Mouse (Mus musculus) ovary, postnatal 10 days (tissue): ENCODE data around the gene Tbc1d20.
A peak's percentile ranks its signal among the peaks of the same experiment; 100 is the strongest.
"Not testable (repeated sequence)": the region's sequence is repeated elsewhere in the genome, so short reads cannot be mapped to it uniquely, and the experiment has no call there.

Experiments used
- DNase-seq: peaks from one replicate; pipeline ENCODE4 v3.0.0; 2022; ENCODE audit warnings: low spot score

Tbc1d20 gene

DNA sequence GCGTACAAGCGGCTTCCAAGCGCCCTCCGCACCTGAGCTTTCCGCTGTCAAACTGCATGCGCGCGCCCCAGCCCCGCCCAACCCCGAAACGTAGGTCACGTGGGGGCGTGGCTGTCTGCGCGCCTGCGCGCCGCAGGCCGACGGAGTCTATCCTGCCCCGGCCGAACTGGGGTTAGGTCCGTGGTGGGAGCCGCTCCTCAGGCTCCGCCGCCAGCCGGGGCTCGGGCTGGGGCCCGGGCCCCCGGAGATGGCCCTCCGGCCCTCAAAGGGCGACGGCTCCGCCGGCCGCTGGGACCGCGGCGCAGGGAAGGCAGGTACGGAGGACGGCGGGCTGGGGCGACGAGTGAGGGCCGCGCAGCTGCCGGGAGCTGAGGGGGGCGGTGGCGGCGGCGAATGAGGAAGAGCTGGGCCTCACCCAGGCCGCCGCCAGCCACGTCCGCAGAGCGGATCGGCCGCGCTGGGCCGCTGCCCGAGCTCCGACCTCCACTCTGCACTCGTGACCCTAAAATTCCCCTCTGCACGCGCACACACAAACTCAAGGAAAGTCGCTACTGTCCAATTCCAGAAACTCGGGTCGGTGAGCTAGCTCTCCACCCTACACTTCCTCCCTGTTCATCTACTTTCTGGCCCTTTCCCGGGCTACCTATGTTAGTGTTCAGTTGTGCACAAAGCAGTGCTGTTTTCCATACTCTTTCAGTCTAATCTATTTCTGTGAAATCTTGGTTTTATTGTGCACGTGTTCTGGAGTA lies at the start of gene Tbc1d20:
Tbc1d20 (plus strand) TSS at position 102 of the 749 bp plus-strand sequence.
- peak; percentile 86 for DNase-seq

- DNase-seq: no peak
These were observed 46.4 kb upstream of the Tbc1d20 start for GRCm38 (mm10) chr2:152247213-152247612.

DNA sequence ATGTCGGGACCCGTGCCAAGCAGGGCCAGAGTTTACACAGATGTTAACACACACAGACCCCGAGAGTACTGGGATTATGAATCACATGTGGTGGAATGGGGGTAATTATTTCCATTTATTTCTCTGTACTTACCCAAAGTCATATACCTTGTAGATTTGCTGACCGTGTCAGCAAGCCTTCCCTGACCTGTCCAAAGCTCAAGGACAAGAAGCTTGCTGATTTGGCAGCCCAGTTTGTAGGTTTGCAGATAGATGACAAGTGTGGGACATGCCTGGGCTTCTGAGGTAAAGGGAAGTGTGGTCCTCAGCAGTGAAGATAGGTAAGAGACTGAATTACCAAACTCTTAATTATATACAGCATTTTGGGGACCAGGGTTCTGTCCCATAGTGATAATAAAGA lies 43.1 kb upstream of the Tbc1d20 start:
- no peak for DNase-seq

GRCm38 (mm10) chr2:152259739-152260138 lies 33.9 kb upstream of the Tbc1d20 start:
- DNase-seq: no peak

GRCm38 (mm10) chr2:152273639-152274038 lies 20.0 kb upstream of the Tbc1d20 start:
- no peak for DNase-seq

DNA sequence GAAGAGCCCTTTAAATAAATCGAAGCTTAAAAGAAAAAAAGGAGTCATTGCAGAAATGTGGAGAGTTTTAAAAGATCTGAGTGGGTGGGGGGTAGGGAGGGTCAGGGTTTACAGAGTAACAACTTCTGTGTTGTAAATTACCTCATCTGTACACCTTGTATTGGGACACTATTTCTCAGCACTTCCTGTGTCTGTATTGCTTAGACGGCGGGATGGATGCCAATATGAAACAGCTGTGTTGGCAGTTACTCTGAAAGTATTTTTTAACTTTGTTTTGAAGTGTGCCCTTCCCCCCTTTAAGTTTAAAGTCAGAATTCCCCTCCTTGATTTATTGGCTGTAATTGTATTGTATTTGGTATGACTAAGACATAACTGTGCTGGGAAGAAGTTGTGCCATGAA lies 12.2 kb upstream of the Tbc1d20 start:
- no peak for DNase-seq

GRCm38 (mm10) chr2:152287560-152287959 lies 6.1 kb upstream of the Tbc1d20 start:
- DNase-seq: no peak

DNA sequence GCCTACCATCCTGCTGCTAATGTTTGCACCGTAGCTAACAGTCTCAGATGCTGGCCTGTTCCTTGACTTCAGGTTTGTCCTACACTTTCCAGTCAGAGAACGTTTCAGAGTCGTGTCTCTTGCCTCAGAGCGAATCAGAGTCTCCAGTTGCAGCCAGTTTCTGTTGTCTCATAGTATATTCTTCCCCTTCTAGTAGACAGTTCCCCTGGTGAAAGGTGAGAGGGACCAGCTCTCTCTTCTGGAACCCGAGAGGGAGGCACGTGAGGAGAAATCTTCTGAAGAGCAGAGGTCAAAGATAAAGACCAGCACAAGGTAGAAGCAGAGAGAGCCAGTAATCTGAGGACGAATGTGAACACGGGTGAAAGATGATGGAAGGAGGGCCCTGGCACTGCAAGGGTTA lies 5.6 kb upstream of the Tbc1d20 start:
- no peak for DNase-seq

DNA sequence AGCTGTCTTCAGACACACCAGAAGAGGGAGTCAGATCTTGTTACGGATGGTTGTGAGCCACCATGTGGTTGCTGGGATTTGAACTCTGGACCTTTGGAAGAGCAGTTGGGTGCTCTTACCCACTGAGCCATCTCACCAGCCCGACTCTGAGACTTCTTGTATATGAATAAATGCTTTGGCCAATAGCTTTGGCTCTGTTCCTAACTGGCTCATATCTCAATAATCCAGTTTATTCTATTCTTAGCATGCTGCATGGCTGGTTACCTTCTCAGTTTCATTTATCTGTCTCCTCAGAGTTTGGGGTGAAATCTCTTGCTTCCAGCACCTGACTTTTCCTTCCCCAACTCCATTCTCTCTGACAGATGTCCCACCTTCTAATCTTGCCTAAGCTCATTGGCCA lies 4.0 kb upstream of the Tbc1d20 start:
- not testable (repeated sequence) for DNase-seq

- no peak for DNase-seq
These were observed 1.2 kb upstream of the Tbc1d20 start for GRCm38 (mm10) chr2:152292475-152292874.

DNA sequence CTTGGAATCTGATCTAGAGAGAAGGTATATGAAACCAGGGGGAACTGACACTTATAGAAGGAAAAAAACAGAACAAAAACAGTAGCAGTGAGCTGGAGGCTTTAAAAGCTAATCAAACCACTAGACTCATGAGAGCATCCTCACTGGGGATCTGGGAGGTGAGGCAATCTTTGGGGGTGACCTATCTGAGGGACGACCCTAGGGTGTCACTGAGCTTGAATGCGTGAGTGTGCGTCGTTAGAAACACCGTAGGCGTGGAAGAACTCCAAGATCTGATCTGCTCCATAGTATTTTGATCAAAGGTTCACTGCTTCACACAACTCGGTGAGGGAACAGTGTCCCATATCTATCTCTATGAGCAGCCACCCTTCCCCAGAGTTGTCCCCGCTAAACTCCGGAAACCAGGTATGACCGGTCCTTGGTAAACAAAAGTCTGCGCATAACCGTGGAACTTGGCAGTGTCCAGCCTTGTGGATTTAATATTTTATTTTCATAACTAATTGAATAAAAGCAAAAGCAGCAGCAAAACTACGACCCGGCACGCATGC lies 375 bp upstream of the Tbc1d20 start:
- DNase-seq: no peak

GRCm38 (mm10) chr2:152294541-152294940 lies 913 bp downstream of the Tbc1d20 start:
- DNase-seq: no peak

GRCm38 (mm10) chr2:152302862-152303261 lies 9.2 kb downstream of the Tbc1d20 start:
- DNase-seq: no peak

DNA sequence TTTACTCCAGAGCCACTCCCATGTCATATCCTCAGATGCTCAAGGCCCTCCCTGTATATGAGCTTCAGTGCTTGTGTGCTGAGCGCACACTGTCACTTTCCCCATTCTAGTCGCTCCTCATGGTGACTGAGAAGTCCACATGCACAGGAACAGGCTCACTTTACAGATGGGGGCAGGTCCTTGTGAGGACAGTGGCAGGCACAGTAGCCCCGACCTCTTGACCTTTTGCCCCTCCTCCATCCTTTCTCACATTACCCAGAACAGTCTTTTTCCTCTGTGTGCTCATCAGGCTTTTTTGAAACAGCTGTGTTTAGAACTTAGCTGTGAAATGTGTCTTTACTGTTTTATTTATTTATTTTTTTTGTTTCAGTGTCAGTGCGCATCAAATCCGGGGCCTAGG lies 10.2 kb downstream of the Tbc1d20 start:
- no peak for DNase-seq

DNA sequence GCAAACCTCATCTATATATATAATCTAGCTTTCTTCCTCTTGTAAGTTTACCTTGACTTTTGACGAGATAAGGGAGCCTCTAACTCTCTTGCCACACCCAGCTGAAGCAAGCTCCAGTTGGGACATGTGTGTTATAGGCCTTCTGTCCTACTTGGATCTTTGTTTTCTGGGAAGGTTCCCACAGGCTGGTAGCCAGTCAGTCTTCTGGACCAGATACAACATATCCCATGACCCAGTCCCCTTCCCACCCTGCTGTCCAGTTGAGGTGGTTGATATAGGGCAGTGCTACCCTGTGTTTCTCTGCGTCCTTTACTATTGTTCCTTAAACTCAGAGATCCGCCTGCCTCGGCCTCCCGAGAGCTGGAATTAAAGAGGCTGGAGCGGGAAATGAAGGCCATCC lies 11.9 kb downstream of the Tbc1d20 start:
- no peak for DNase-seq

- DNase-seq: no peak
These were observed 13.6 kb downstream of the Tbc1d20 start for GRCm38 (mm10) chr2:152307186-152307585.

- DNase-seq: no peak
These were observed 19.4 kb downstream of the Tbc1d20 start for GRCm38 (mm10) chr2:152312996-152313395.

DNA sequence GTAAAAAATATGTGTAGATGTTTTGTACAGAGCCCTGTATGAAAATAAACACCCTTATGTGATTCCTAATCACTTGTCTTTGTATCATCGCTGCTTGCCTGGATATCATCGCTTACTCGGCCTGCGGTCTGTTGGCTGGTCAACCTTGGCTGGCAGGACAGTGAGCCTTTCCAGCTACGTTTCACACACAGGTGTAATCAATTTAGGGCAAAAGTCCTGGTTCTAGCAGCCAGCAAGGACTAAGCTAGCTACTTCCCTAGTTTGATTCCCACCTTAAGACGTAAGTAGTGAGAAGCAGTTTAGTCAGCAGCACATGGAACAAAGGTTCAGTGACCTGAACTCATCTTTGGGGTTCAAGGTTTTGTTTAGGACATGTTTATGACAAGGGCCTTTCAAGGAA lies 20.3 kb downstream of the Tbc1d20 start:
- no peak for DNase-seq

- no peak for DNase-seq
These were observed 23.4 kb downstream of the Tbc1d20 start for GRCm38 (mm10) chr2:152317054-152317453.

DNA sequence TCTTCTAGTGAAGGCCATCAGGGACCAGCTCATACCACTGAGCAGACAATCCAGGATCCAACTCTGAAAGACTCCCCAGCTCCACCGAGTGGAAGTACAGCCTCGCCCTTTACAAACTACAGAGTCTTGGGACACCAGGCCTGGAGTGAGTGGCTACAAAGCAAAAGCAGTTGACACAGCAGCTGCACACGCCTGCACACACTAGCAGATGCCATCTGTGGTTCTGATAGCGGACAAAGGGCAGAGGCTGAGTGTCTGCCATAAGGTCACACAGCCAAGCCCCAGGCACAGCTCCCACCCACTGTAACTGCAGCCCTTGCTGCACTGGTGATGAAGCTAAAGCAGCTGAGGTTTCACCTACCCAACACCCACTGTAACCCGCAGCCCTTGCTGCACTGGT lies 27.9 kb downstream of the Tbc1d20 start:
- no peak for DNase-seq

DNA sequence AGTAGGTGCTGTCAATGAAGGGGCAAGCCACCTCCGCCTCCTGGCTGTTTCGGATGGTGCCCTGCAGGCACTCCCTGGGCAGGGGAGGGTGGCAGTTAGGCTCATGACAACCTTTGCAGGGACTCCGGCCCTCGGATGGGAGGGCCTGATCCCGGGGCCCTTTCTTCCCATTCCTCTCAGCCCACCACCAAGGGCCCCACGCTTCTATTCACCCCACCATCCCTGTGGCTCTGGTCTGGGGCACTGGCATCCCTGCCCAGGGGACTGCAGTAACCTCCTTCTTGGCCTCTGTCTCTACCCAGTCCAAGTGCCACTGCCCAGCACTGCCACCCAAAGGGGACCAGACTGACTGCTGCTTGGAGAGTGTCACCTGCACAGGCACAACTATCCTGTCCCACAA lies 28.6 kb downstream of the Tbc1d20 start:
- no peak for DNase-seq

DNA sequence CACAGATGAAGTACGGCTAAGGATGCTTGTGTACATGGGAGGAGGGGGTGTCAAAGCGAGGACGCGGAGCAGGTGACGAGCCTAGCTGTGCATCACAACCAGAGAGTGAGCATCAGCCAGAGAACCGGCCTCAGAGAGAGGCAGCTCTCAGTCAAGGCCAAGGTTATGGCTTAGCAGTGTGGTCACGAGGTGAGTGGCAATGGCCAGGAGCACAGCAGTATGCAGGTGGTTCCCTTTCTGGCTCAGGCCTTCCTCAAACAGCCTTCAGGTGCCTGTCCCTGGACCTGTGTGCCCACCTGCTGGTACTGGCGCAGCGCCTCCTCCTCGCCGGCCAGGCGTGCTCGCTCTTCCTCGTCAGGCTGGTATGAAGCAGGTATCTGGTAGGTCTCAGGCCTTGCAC lies 30.3 kb downstream of the Tbc1d20 start:
- DNase-seq: no peak

GRCm38 (mm10) chr2:152324842-152325241 lies 31.2 kb downstream of the Tbc1d20 start:
- no peak for DNase-seq

GRCm38 (mm10) chr2:152326157-152326556 lies 32.5 kb downstream of the Tbc1d20 start:
- no peak for DNase-seq
